Mouse (Mus musculus) cerebellum, adult 9-10 months (tissue): ENCODE measurements around the gene Gpbar1.

Experiments used
- DNase-seq: peaks from one replicate; pipeline ENCODE4 v3.0.0; 2022

Gene Gpbar1

DNA sequence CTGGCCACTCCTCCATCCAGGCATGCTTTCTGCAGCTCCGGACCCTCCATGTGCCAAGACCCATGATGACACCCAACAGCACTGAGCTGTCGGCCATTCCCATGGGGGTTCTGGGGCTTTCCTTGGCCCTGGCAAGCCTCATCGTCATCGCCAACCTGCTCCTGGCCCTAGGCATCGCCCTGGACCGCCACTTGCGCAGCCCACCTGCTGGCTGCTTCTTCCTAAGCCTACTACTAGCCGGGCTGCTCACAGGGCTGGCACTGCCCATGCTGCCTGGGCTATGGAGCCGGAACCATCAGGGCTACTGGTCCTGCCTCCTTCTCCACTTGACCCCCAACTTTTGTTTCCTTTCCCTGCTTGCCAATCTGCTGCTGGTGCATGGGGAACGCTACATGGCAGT lies at the start of gene Gpbar1:
Gpbar1 (plus strand) TSS at position 13 of the 400 bp plus-strand sequence.
- no peak for DNase-seq

DNA sequence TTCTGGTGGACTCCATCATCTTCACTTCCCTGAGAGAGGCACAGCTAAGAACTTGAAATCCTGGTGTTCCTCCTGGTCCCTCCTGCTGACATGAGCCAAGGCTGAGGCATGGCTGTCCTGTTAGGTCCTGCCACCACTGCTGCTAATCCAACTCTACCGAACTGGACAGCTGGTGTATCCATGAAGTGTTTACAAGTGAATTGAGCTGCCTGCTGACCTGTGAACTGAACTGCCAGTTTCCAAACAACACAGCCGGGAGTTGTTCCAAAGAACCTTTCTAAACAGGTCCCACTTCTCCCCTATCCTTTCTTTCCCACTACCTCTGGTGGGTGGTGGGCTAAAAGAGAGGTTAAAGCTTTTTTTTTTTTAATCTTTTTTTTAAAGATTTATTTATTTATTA lies 48.4 kb upstream of the Gpbar1 start:
- DNase-seq, result no peak

DNA sequence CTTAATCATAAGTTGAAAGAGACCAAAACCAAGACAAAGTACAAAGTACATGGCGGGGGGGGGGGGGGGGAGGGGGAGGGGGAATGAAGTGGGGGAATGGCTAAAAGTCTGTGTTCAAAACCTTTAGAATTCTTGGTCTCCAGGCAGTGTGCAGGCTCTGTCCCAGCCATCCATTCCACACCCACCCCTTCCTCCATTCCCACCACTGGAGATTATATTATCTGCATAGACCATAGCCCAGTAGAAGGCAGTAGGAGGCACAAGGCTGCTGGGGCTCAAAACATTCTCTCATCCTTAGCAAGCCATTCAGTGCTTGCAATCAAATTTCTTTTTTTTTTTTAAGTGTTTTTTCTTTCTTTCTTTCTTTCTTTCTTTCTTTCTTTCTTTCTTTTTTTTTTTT lies 47.4 kb upstream of the Gpbar1 start:
- no peak for DNase-seq

DNA sequence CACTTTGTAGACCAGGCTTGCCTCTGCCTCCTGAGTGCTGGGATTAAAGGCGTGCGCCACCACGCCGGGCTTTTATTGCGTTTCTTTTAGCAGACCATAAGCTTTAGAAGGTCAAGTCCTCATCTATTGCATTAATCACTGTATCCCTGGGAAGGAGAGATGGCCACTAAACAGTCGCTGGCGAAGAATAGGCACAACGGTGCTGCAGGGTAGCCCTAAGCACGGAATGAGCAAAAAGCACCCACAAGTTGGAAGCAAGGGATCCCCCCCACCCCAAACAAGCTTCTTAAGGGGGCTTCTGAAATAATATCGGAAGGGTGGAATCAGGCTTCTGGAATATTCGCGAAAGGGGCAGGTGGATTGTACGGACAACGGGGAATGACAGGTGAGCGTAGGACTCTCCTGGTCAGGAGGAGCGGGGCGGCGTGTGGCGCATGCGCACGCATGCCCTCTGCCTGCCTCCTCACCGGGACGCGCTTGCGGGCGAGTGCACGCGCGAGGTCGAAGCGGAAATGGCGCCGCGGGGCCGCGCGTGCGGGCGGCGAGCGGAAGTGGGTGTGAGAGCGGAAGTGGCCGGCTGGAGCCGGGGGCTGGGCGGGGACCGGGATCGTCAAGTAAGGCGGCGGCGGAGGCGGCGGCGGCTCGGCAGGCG lies 42.3 kb upstream of the Gpbar1 start, which contains the start of gene Arpc2:
Arpc2 (plus strand) TSS at position 147 of the 652 bp plus-strand sequence.
- peak; percentile 96 for DNase-seq

DNA sequence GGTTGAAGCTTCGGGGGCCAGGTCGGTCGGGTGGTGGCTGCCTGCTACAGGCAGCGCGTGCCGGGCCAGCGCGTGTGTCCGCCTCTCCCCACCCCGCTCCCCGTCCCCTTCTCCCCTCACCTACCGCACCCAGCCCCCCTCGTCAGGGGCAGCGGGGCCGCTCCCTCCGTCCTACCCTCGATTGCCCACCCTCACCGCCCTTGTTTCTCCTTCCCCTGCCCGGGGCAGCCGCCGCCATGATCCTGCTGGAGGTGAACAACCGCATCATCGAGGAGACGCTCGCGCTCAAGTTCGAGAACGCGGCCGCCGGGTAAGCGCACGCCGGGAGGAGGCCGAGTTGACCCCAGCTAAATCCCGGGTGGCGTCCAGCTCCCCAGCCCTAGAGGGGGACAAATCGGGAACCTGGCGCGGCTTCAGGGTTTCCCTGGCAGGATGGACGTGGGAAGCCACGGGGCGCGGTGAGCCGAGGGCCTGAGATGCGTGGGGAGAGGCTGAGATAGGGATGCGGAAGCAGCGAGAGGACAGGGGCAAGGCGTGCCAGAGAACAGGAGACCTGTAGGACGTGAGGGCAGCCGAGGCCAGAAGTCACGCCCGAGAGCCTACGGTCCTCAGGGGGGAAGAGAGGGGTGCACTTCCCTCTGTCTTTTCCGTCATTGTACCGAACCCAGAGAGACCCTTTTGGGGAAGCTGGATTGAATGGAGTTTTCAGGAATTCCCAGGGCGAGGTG lies 41.6 kb upstream of the Gpbar1 start:
- DNase-seq, result no peak

DNA sequence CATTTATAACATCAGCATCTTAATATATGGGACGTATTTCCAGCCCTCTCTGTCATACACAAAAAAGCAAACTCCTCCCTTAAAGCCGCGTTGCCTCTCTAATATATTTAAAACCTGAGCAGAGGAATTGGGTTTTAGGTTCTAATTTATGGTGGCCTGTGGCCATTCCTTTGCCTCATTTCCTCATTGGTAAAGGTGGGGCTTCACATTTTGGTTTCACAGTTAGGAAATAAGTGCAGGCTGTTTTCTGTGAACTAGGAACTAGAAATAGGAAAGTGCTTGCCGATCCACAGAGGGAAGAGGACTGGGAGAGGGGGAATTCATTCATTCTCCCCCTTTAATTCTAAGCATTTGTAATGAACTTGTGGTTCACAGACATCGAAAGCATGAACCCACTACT lies 40.7 kb upstream of the Gpbar1 start:
- DNase-seq, result no peak

DNA sequence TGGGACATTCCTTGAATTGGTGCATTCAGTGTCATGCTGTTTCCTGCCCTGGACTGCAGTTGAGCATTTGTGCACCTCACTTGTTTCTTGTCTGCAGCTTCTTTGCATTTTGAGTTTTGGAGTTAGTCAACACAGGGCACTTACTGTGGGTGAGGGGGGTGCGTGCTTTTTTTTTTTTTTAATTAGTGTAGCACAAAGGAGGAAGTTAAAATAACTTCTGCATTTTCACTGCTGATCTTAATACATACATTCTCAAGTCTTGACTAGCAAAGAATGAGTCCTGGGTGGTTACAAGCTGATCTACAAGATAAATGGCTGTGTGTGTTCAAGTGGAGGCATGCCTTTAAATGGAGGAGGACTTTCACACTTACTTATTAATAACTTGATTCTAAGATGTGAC lies 40.2 kb upstream of the Gpbar1 start:
- no peak for DNase-seq

DNA sequence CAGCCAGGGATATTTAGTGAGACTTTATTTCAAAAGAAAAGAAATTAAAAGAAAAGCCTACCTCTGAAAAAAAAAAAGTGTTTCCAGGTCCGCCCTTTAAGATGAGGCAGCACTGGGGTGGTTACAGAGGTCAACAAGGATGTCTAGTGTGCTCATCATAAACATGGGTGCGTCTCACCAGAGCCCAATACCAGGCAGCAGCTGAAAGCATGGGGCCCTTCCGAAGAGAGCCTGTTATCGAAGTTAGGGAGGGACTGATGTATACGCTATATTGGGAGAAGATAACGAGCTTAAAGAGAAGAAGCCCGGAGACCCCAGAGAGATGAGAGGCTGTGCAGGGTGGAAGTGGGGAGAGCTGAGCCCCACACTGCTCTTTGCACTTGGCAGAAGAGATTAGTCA lies 39.2 kb upstream of the Gpbar1 start:
- no peak for DNase-seq

DNA sequence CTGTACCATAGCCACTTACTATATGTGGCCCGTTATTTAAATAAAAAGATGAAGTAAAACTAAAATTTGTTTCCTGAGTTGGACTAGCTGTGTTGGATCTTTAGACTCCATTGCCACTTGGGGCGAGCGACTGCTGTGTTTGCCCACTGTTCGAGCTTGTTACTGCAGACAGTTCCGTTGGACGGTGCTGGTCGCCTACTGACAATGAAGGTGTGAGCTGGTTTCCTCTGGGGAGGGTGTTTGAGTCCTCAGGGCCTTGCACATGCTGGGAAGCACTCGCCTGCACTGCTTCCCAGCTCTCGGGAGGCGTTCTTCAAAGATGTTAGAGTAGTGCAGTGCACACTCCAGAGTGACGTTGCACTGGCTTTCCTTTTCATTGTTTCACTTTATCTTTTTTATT lies 38.7 kb upstream of the Gpbar1 start:
- DNase-seq, result no peak

DNA sequence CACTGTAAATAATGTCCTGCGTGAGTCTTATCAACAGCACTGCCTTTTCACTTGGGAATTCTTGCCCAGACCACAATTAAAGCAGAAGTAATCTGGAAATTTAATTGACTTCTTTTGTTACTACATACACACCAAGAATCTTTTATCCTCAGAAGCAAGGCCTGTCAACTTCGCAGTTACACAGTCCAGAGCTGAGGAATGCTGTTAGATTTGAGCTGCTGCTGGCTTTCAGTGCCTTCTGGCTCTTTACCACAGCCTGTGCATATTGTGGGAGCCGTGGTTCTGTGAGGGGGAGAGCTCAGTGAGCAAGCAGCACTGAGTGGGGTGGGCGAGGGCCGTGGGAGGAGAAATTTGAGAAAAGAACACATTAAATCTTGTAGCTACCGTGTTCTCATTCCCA lies 38.0 kb upstream of the Gpbar1 start:
- no peak for DNase-seq

DNA sequence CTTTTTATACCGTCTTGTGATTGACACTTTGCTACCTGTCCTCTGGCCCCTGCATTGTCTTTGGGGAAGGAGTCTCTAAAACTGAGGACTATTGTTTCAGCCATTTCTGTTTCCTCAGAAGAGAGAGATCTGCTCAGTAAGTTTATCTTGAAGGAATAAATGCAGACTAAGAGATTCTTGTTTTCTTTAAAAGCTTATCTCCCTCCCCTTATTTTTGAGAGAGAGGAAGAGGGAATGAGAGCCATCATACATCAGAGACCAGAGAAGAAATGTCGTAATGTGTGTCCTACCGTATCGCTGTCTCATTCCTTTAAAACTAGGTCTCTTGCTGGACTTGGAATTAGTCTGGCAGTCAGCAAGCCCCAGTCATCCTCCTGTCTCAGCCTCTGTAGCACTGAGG lies 37.5 kb upstream of the Gpbar1 start:
- DNase-seq, result no peak

DNA sequence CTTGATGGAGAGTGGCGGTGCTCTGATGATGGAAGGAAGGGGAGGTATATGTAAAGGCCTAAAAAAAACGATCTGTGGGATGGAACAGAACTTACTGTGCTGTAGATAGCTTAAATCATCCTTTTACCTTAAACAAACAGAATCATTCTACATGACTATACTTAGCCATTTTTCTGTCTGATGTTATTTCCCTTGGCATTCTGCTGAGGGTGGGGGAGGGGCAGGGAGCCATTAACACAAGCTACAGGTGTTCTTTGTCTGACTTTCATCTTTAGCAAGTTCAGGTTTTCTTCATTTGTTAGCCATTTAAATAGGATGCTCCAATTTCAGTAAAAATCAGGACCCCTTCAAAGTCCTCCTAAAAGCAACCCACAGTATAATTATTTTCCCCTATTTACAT lies 32.8 kb upstream of the Gpbar1 start:
- DNase-seq, result no peak

DNA sequence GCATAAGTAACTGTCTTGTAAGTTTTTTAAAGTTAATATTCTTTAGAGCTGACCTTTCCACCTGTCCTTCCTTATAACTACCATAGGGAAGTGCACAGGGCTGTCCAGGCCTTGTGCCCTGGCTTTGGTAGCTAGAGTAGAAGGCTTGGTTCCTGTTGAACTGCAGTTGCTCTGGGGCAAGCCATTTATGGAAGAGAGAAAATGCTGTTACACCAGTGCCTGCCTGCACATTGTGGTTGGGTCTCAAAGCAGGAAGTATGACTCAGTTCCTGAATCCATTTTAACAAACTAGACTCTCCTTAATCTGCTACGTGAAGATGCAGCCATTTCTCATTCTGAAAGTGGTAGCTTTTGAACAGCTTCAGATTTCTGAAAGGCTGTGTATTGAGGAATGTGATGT lies 29.6 kb upstream of the Gpbar1 start:
- no peak for DNase-seq

DNA sequence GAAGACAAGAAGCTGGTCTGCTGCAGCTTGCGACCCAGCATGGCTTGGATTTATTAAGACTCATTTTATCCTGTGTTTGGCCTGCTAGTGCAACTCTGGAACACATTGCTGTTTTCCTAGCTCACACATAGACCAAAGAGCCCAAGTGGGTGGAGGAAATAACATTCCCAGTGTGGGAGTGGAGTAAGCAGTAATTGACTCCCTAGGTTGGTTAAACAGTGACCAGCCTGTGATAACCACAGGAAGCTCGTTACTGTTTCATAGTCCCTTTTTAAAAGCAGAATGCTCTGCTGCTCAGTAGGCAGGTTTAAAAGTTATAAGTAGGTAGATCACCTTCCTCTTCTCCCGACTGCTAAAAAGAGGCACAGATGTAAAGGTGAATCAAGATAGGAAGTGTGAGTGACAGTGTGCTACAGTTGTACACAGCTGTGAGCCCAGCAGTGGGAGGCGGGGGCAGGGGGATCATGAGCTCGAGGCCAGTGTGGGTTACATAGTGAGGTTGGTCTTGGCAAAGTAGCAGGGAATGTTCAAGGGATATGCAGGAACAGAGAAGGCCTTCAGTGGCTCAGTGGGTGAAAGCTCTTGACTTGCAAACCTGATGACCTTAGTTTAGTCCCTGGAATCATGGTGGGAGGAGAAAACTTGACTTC lies 28.9 kb upstream of the Gpbar1 start:
- DNase-seq, result no peak

DNA sequence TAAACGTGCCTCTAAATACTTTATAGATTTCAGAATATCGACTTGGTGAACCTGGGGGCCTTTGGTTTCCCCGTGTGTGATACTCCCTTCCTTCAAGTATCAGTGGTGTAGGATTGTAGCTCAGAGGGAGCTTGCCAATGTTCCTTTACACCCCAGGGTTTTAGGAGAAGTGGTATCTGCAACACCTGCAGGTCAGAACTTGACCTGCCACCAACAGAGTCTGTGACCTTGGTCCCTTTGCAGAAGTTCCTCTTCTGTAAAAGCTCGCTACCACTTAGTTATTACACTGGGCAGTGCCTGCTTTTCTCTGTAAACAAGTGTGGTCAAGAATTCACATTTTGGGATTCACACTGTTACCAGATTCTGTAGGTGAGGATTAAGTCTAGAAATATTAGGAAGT lies 28.3 kb upstream of the Gpbar1 start:
- no peak for DNase-seq

DNA sequence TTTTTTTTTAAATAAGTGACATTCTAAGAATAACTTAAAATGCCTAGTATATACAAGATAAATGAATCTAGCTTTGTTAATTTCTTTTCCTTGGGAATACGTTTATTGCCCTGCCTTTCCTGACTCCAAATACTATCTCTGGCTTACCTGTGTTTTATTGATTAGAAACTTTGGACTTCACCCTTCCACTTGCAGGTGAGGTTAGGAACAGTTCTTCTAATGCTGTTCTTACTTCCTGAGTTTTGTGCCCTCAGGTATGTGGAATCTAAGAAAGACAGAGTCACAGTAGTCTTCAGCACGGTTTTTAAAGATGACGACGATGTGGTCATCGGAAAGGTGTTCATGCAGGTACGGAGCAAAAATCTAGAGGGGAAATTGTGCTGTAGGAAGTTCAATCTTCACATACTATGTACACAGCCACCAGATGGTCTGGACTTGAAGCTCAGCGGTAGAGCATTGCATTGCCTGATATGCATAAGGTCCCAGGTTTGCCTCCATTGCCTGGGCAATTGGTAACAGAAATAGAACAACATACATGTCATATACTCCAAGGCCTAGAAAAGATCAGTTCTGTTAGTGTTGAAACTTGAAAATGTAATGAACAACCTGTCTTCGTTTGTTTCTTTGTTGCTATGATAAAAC lies 22.5 kb upstream of the Gpbar1 start:
- no peak for DNase-seq

DNA sequence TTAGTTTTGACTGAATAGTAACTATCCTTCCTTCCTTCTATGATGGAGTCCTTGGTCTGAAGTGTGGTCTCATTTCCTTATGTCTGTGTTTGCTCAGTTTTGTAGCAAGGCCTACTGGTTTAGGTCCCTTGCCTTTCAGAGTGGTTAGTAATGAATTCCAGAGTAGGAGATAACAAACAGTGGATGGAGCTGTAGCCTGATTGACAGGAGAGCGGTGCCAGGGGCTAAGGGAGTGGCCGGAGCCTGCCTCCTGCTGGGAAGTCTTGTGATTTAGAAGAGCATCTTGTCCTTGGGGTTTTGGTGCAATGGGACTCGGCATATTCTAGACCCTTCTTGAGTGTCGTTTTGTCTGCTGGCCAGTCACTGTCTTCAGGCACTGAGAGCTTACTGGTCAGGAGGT lies 21.6 kb upstream of the Gpbar1 start:
- no peak for DNase-seq

DNA sequence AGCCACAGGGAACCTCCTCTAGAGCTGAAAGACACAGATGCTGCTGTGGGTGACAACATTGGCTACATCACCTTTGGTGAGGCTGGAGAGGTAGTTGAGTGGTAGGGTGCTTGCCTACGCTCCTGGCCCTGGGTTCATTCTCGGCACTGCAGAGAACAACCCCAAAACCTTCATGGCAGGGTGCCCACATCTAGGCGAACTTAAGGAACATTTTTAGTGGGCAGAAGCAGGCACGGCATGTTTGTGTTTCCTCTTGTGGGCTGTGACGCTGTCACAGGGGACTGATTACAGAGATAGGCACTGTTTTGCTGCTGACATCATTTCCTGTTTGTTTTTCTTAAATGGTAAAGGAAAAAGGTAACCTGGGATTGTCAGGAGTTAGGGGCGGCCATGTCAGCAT lies 15.8 kb upstream of the Gpbar1 start:
- no peak for DNase-seq

DNA sequence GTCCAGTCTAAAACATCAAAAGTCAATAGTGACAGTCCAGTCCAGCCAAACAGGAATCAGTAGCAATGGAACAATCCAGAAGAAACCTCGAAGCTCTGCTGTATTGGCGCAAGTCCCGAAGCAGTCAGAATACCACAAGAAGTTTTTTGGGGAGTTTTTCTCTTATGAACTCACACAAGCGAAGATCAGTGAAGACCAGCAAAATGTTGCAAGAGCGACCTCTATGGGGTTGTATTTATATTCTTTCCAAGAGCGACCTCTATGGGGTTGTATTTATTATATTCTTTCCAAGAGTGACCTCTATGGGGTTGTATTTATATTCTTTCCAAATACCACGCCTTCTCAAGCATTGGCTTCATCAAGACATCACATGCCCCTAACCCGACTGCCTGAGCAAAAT lies 9.6 kb upstream of the Gpbar1 start:
- DNase-seq, result no peak

DNA sequence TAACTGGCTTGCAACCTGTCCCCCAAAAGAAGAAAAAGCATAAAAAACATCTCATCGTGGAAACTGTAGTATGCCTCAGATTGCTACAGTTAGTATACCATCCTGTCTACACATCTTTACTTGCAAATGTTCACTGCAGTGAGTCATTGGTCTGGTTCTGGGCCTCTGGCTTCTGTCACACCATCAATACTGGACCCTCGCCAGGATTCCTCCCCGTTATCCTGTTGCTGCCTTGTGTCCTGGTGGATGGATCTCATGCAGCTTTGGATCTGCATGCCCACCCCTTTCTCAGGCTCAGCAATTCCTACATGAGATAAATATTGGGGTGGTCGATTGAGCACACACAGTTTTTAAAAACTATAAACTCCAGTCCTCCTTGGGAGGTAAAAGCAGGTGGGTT lies 6.7 kb upstream of the Gpbar1 start:
- no peak for DNase-seq

DNA sequence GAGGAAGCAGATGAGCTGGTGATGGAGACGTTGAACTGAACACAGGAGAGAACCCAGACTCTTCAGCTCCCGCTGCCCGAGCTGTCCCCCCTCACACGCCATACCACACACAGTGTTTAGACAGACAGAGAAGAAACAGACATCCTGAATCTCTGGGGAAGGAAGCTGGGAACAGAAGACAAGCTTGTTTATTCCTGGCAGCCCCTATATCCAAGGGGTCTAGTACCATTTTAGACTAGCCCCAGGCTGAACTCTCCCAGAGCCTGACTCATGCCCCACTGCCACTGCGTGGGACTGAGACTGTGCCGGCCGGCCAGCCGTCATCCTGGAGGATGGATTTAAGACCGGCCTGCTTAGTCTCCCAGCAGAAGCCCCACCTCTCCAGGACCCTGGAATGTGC lies 3.3 kb upstream of the Gpbar1 start:
- no peak for DNase-seq

DNA sequence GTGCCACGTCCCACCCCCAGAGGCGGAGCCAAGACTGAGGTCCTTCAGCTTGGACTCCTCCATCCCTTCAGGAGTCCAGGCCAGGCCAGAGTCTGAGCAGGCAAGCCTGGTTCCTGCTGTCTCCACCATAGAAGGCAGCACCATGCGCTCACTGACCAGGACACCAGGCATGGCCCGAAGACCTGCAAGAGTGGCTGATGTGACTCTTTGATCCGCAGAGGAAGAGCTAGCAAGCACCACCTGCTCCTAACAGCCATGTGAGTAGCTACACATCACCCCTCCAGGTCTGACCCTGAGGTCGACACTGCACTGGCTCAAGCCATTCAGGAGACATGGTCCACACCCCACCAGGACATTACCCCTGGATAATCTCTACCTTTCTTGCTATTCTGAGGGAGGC lies 1.3 kb upstream of the Gpbar1 start:
- DNase-seq, result no peak

DNA sequence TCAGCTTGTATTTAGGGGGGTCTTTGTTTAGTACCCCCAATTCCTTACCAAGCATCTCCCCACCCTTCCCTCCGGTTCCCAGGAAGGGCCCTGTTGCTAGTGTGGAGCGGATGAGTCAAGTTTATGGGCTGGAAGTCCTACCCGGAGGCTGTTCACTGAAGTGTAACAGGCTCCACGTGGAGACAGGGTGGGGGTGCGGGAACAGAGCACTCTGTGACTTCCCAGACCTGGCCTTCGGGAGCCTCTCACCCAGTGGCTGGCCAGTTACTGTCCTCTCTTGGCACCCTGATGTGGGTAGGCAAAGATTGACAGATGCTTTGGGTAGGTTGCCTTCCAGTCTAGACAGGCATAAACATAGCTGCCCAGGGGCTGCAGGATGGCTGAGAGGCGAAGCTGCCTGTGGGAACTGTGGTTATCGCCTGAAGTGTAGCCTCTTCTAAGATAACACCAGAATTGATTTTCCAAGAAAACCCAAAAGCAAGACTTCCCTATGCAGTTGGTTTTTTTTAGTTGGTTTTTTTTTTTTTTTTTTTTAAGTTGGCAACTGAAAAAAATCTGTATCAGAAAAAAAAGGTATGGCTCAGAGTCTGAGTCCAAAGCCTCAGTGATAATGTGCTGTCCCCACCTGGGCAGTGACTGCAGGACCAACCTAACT lies 340 bp upstream of the Gpbar1 start:
- DNase-seq, result no peak
